Mouse (Mus musculus) liver, adult 2 months (tissue): ENCODE results near the gene Wnt3a.

Source experiments
- CTCF ChIP-seq: fragments of 200-500 bp; IDR thresholded peaks from 2 replicates; pipeline ENCODE4 v1.5.1; 2011; ENCODE audit warnings: low read depth, low read length, control low read depth
- POLR2A ChIP-seq: fragments of 200-500 bp; IDR thresholded peaks from 2 replicates; pipeline ENCODE4 v1.6.1; 2011; ENCODE audit warnings: low read length, control low read depth; ENCODE audit not compliant: insufficient read depth; ENCODE audit errors: extremely low read depth

- TF ChIP-seq CTCF (peak; percentile 92), POLR2A (no peak)
Observed at GRCm38 (mm10) chr11:59230144-59230760, 60.3 kb downstream of the Wnt3a start.
